Mouse (Mus musculus) heart, postnatal 14 days (tissue): ENCODE data around the gene Chp1. TPM values are rescaled to one million over a fixed set of nuclear protein-coding genes. Genes with fewer than 3 reads are reported as not detected.
"Not testable (repeated sequence)": the region's sequence is repeated elsewhere in the genome, so short reads cannot be mapped to it uniquely, and the experiment has no call there.

Experiments
- DNase-seq, 2 experiments: peaks; one replicate each; pipeline ENCODE4 v3.0.0; 2021 to 2022
- intact Hi-C: fragments of 180-260 bp; cut with DNase I; formaldehyde crosslinking; loops from one replicate; pipeline ENCODE4 v1.15.1; 2025
- total RNA-seq, 2 experiments: library from RNA; stranded (reverse); gene quantifications; 2 replicates each; pipeline ENCODE4 v1.2.3; 2021

Chp1 gene
- total RNA-seq, 2 experiments from 2014 or later, result 90.3 to 91.6 TPM

GRCm38 (mm10) chr2:119558737-119559340 lies 11.3 kb downstream of the Chp1 start:
- no peak for DNase-seq
- intact Hi-C loops, result no loop called here

GRCm38 (mm10) chr2:119561794-119562193 lies 14.3 kb downstream of the Chp1 start:
- DNase-seq, result no peak
- intact Hi-C loops, result no loop called here

GRCm38 (mm10) chr2:119565284-119565683 lies 17.8 kb downstream of the Chp1 start:
- intact Hi-C loops, result no loop called here
- no peak for DNase-seq

- no peak for DNase-seq
- intact Hi-C loops, result no loop called here
Measured at GRCm38 (mm10) chr2:119566182-119566855, 18.8 kb downstream of the Chp1 start.

- no peak for DNase-seq
- intact Hi-C loops, result no loop called here
Measured at GRCm38 (mm10) chr2:119572471-119572870, 25.0 kb downstream of the Chp1 start.

GRCm38 (mm10) chr2:119581571-119581970 lies 34.1 kb downstream of the Chp1 start:
- DNase-seq, result no peak
- intact Hi-C loops, result no loop called here

GRCm38 (mm10) chr2:119583439-119583838 lies 35.9 kb downstream of the Chp1 start:
- intact Hi-C loops, result no loop called here
- no peak for DNase-seq

- intact Hi-C loops, result no loop called here
- no peak for DNase-seq
Measured at GRCm38 (mm10) chr2:119584282-119584681, 36.8 kb downstream of the Chp1 start.

GRCm38 (mm10) chr2:119587383-119587782 lies 39.9 kb downstream of the Chp1 start:
- peak; percentile 59 to 70 for DNase-seq
- intact Hi-C loops, result loop anchor here (2.0 kb wide), 1 partner anchor 45 kb away; no protein-coding TSS in a partner anchor

GRCm38 (mm10) chr2:119591247-119591646 lies 43.8 kb downstream of the Chp1 start:
- no peak for DNase-seq
- intact Hi-C loops, result loop anchor here (5.0 kb wide), 1 partner anchor 114 kb away; the partner anchor contains the start of gene Ino80

- intact Hi-C loops, result loop anchor here (2.0 to 5.0 kb wide), 2 partner anchors 23 to 116 kb away; partner anchors contain the start of gene Ino80
- DNase-seq, result peak in 1 of 2 experiments; percentile 3
Measured at GRCm38 (mm10) chr2:119593765-119594112, 46.2 kb downstream of the Chp1 start.

- intact Hi-C loops, result loop anchor here (2.0 to 5.0 kb wide), 2 partner anchors 22 to 117 kb away; partner anchors contain the start of gene Ino80
- peak; percentile 96 to 98 for DNase-seq
Measured at GRCm38 (mm10) chr2:119594113-119594981, 46.9 kb downstream of the Chp1 start.

- DNase-seq, result no peak
- intact Hi-C loops, result loop anchor here (2.0 kb wide), 1 partner anchor 21 kb away; no protein-coding TSS in a partner anchor
Measured at GRCm38 (mm10) chr2:119595308-119595707, 47.8 kb downstream of the Chp1 start.

GRCm38 (mm10) chr2:119596781-119597330 lies 49.4 kb downstream of the Chp1 start:
- intact Hi-C loops, result no loop called here
- DNase-seq, result no peak

- intact Hi-C loops, result no loop called here
- DNase-seq, result no peak
Measured at GRCm38 (mm10) chr2:119601027-119601426, 53.5 kb downstream of the Chp1 start.

GRCm38 (mm10) chr2:119601575-119601974 lies 54.1 kb downstream of the Chp1 start:
- intact Hi-C loops, DNase-seq: not testable (repeated sequence)

GRCm38 (mm10) chr2:119602488-119602887 lies 55.0 kb downstream of the Chp1 start:
- intact Hi-C loops, result no loop called here
- no peak for DNase-seq

GRCm38 (mm10) chr2:119603909-119604308 lies 56.4 kb downstream of the Chp1 start:
- intact Hi-C loops, result no loop called here
- no peak for DNase-seq

- no peak for DNase-seq
- intact Hi-C loops, result no loop called here
Measured at GRCm38 (mm10) chr2:119605361-119605973, 58.0 kb downstream of the Chp1 start.

GRCm38 (mm10) chr2:119607023-119607422 lies 59.5 kb downstream of the Chp1 start:
- no peak for DNase-seq
- intact Hi-C loops, result no loop called here
